Mouse (Mus musculus) monocyte, adult 2 months (primary cell): ENCODE data around the gene Rps11.

Experiments
- DNase-seq, 2 experiments: peaks; one replicate each; pipeline ENCODE4 v3.0.0; 2022; ENCODE audit warnings: low spot score in 2 of 2, low read depth in 1 of 2

The Rps11 gene

DNA sequence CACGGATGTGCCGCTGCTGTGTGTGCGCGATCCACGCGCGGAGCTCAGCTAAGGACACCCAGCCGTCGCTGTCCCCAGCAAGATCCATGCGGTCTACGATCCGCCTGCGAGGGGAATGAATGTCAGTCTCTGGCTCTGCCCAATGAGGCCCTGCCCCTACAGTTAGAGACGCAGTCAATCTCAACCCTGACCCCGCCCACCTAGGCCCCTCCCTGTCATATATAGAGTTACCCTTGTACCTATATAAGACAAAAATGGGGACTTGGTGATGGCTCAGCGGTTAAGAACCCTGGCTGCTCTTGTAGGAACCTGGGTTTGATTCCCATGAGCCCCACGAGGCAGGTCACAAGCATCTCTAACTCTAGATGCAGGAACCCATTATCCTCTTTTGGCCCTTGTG is 35.6 kb downstream of the Rps11 start:
- no peak for DNase-seq

DNA sequence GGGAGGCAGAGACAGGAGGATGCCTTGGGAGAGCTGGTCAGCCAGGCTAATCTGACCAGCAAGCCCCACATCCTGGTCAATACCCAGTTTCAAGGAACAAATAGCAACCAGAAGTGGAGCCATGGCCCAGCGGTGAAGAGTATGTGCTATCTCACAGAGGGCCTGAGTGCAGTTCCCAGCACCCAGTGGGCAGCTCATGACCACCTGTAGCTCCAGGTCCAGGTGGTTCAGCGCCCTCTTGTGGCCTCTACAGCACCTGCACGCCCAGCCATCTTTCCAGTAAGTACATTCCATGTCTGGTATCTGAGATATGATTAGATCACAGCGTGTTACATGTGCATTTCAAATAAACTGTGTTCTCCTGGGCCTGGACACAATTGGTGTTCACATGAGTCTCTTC is 38.2 kb downstream of the Rps11 start:
- no peak for DNase-seq

DNA sequence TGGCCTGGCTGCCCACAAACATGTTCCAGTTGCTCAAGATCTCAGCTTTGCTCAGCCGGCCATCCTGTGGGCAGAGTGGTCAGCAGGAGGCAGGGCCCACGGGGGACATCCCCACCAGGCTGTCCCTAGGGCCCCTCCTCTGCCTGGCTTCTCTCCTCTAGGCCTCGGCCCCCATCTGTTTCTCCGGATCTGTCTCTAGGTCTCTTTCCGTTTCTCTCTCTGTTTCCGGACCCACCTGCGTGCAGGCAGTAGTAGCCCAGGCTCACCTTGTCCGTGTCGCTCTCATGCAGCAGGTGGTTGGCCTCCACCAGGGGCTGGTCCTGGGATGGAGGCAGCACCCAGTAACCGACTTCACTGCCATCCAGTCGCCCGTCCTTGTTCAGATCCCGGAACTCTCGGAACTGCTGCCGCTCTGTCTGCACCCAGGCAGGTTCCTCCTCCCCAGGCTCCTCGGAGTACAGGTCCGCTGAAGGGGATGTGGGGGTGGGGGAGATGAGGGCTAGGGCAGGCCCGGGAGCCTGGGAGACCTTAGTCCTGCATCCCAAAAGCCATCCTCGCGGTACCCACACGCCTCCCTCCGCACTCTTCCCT is 40.8 kb downstream of the Rps11 start:
- no peak for DNase-seq

DNA sequence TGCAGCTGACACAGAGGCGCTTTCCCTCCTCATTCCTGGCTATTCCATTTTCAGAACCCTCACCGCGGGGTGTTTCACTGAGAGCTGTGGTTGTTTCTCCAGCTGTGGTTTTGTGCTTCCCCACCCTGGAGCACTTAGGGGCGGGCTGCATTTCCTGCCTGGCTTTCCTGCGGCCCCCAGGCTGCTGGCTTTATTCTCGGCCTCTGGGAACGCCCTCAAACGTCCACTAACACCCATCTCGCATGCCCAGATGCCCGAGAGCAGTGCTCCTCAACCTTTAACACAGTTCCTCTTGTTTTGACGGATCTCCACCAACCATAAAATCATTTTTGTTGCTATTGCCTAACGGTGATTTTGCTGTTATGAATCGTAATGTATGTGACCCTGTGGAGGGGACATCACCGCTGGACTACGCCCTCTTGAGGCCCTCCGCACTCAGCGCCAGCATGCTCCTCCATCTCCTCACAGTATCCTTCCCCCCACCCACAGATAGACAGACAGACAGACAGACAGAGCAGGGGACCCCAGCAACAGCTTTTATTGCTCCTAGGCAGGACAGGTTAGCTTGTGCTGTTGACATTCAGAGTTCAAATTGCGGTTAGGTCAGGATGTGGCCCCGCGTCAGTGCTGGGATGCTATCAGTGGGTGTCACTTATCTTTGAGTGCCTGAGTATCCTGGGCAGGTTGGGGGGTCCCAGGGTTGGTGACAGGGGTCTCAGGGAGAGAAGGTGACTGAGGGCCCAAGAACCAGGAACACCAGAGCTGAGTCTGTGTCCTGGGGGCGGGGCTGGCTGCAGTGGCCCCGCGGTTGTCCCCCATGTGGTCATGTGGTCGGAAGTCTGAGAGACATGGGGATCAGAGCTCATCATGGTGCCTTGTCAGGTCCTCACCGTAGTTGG is 41.6 kb downstream of the Rps11 start:
- peak; percentile 30 to 71 for DNase-seq

DNA sequence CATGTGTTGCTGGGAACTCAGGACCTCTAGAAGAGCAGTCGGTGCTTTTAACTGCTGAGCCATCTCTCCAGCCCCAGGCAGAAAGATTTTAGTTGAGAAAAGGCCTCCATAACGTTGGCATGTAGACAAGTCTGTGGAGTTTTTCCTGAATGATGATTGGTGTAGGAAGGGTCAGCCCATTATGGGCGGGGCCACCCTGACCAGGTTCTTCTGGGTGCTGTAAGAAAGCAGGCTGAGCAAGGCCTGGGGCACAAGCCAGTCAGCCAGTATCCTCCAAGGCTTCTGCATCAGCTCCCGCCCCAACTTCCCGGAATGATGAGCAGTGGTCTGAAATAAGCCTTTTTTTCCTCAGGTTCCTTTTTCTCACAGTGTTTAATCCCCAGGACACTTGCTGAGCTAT is 43.2 kb downstream of the Rps11 start:
- DNase-seq: no peak

DNA sequence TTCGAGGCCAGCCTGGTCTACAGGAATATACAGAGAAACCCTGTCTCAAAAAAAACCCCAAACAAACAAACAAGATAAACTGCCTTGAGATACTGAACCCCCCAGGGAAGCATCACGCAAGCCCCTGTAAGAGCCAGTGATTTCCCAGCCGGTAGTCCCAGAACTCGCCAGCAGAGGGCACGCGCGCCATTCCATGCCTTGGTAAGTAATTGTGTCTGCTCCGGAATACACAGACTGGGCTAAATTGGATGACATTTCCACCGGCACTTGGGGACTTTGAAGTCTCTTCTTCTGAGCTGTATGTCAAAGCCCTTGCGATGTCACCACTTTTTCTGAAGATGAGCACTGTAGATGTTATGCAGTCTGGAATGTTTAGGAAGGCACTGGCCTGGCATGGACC is 44.4 kb downstream of the Rps11 start:
- DNase-seq: peak; percentile 59 to 86

DNA sequence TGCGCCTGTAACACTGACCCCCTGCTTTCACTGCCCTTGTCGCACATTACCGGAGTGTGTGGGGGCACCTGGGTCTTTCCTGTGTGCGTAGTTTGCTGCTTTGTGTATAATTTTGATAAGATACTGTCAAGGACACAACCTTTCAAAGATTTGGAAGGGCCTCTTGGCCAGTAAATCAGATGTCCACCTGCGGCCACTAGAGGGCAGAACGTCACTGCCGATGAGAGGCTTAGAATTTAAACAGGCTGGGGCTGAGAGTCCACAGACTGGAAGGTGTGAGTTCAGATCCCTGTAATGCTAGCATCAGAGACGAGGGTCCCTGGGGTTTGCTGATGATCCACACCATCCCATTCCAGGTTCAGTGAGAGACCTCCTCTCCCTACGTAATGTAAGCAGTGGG is 45.7 kb downstream of the Rps11 start:
- peak; percentile 33 to 56 for DNase-seq

DNA sequence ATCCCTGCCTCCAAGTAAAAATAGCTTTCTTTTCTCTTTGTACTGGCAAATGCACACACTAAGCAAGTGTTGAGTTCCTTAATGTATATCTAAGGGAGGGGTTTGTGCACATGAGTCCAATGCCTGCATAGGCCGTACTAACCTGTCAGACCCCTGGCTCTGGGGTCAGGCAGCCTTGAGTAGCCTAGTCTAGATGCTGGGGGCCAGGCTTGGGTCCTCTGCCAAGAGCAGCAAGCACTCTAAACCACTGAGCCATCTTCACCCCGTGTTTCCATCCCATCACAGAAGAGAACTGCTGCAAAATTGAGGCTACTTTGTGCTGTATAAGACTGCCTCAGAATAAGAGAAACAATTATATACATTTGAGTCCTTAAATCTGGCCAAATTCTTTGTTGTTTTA is 46.4 kb downstream of the Rps11 start:
- no peak for DNase-seq

DNA sequence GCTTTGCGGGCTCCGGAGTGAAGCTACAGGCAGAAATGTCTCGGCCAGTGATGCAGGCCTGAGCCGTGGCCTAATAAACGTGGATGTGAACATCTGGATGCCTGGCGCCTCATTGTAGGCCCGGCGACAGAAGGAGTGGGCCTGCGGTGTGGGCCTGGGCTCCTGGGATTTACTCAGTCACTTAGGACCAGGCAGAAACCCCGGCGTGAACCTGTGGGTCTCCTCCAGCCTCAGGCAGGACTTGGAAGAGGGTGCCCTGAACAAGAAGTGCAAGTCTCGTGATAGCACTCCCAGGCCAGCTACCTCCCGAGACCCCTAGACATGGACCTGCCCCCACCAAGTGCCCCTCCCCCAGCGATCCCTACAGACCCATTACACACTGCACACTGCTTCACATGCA is 46.9 kb downstream of the Rps11 start:
- DNase-seq: no peak

DNA sequence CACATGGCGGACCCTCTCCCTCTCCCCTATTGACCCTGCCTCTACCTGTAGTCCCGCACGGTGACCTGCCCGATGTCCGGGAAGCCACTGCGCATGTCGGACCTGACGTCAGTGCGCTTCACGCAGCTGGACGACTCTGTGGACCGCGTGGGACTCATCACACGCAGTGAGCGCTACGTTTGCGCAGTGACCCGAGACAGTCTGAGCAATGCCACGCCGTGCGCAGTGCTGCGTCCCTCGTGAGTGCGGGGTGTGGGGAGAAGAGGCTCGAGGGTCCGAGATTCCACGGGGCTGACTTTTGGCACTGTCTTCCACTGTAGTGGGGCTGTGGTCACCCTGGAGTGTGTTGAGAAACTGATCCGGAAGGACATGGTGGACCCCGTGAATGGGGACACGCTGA is 47.7 kb downstream of the Rps11 start:
- no peak for DNase-seq

DNA sequence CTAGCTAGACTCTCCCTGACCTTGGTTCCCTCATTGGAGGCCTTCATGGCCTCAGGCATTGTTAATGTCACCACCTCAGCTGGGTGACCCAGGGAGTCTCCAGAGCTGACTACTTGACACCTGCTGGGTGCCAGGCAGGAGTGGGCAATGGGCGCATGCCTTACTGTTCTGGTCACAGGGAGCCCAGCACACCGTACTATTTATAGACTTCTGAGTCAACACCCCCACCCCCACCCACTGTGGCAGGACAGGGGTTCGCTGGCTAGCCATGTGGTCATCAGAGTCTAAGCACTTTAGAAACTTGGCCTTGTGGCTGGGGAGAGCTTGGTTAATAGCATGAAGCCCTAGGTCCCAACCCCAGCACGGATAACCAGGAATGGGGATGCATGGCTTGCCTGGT is 48.8 kb downstream of the Rps11 start:
- no peak for DNase-seq

DNA sequence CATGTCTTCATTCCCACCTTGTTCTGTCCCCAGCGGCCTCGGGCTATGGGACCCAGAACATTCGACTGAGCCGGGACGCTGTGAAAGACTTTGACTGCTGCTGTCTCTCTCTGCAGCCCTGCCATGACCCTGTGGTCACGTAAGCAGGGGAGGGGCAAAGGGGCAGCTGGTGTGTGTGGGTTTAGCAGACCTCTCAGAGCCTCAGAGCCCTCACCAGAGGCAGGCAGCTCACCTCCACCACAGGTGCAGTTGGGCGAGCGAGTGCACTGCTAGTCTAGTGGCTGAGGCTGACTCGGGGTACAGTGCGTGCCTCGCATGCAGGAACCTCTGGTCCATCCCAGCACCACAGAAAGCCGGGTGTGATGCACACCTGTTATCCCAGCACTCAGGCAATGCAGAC is 50.3 kb downstream of the Rps11 start:
- DNase-seq: no peak

DNA sequence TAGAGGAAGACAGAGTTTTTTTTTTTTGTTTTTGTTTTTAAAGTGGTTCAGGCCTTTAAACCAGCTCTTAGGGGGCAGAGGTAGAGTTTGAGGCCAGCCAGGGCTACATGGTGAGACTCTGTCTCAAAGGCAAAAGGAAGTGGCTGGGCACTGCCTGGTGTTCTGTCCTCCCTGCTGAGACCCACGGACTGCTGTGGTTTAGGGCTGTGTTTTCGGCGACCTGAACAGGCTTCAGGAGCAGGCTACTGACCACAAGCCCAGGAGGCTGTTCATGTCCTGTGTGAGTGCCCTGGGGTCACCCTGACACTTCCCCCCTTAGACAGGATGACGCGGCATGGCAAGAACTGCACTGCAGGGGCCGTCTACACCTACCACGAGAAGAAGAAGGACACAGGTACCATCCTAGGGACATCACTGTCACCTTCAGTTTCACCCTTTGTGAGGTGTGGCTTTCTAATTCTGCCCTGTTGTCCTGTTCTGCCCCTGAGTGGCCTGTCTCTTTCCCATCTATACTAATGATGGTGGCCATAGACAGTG is 51.0 kb downstream of the Rps11 start:
- DNase-seq: no peak
